Mouse (Mus musculus) olfactory bulb, adult 2 months (tissue): ENCODE results near the gene Narfl. TPM values are rescaled to one million over a fixed set of nuclear protein-coding genes. Genes with fewer than 3 reads are reported as not detected.
"Not testable (repeated sequence)": the region's sequence is repeated elsewhere in the genome, so short reads cannot be mapped to it uniquely, and the experiment has no call there.

ENCODE experiments used
- H3K27ac ChIP-seq: fragments of 200-500 bp; 2 replicates; pipeline ENCODE4 v1.5.1; 2012; ENCODE audit warnings: low read depth, low read length; ENCODE audit not compliant: insufficient read depth
- H3K4me1 ChIP-seq: fragments of 200-500 bp; 2 replicates; pipeline ENCODE4 v1.6.1; 2012; ENCODE audit warnings: low read length; ENCODE audit not compliant: control insufficient read depth, insufficient read depth
- H3K4me3 ChIP-seq: fragments of 200-500 bp; 2 replicates; pipeline ENCODE4 v1.5.1; 2012; ENCODE audit warnings: mild to moderate bottlenecking, low read depth, low read length, moderate library complexity; ENCODE audit not compliant: insufficient read depth
- CTCF ChIP-seq: fragments of 200-500 bp; IDR thresholded peaks from 2 replicates; pipeline ENCODE4 v1.5.1; 2012; ENCODE audit warnings: low read depth, mild to moderate bottlenecking, low read length, moderate library complexity; ENCODE audit not compliant: insufficient read depth
- POLR2A ChIP-seq: fragments of 200-500 bp; IDR thresholded peaks from 2 replicates; pipeline ENCODE4 v1.6.1; 2012; ENCODE audit warnings: mild to moderate bottlenecking, low read depth, low read length, moderate library complexity; ENCODE audit not compliant: insufficient read depth
- WGBS: fragments of 180-500 bp; shearing (Covaris S2); methylation state at CpG from one replicate; pipeline ENCODE4 v1.1.7; 2018; 5-methylcytosine and 5-hydroxymethylcytosine counted together
- polyA plus RNA-seq: library from polyadenylated mRNA; stranded (reverse); fragments of >200 nt; gene quantifications from 2 replicates; pipeline ENCODE4 v1.2.4, GENCODE M21; 2012; ENCODE audit warnings: low replicate concordance; ENCODE audit not compliant: missing spikeins, insufficient read depth, insufficient read length

Gene Narfl
- polyA plus RNA-seq, 1 experiment, result not detected

DNA sequence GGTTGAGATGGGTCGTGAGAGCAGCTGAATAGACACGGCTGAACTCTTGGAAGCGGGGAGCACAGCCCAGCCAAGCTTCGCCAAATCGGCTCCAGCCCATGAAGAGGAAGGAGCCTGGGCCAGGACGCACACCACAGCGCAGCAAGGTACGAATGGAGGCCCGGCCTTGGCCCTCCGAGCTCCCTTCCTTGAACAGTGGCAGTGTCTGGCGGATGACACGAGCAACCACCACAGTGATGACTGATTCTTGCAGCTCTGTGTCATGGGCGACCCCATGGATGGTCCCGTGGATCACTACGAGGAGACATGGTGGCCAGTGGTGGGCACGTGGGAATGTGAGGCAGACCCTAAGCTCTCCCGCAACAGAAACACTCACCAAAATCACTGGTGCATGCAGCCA, 21.4 kb downstream of the Narfl start:
- Histone ChIP-seq H3K4me3 (peak overlapping the region; percentile 17), H3K27ac (peak overlapping the region; percentile 70), H3K4me1 (peaks cover 41% of the 10 kb centered on the region)
- no peak for TF ChIP-seq CTCF
- no peak for TF ChIP-seq POLR2A
- WGBS, result 52% methylated on average over 17 of the region's 17 CpGs

DNA sequence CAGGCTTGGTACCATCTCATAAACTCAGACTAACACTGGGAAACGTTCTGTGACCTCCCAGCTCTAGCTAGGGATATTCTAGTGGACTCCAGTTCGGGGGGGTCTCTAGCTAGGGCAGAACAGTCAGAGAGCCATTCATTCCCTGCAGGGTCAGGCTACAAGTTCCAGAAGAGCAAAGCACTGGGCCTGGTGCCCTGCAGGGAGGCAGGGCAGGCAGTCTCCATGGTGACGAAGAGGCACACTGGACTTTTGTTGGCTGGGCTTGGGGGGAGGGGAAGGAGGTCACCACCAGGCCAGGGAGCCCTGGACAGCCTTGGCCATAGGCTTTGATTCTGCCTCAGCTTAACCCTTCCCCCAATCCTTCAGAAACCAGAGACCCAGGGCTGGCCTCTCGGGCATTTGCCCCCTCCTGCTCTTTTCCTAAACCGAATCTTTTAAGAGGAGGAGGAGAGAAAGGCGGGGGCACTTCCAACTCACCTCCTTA, 22.1 kb downstream of the Narfl start, which contains the start of gene AC134908.4:
AC134908.4 (minus strand) TSS at position 51 of the 484 bp plus-strand sequence.
- Histone ChIP-seq H3K27ac (peak within 1 kb of the TSS; percentile 73), H3K4me1 (peaks cover 39% of the 10 kb centered on the region), H3K4me3 (peak within 1 kb of the TSS; percentile 54)
- 40% methylated on average over 6 of the region's 6 CpGs for WGBS
- TF ChIP-seq CTCF, result no peak
- TF ChIP-seq POLR2A, result no peak

DNA sequence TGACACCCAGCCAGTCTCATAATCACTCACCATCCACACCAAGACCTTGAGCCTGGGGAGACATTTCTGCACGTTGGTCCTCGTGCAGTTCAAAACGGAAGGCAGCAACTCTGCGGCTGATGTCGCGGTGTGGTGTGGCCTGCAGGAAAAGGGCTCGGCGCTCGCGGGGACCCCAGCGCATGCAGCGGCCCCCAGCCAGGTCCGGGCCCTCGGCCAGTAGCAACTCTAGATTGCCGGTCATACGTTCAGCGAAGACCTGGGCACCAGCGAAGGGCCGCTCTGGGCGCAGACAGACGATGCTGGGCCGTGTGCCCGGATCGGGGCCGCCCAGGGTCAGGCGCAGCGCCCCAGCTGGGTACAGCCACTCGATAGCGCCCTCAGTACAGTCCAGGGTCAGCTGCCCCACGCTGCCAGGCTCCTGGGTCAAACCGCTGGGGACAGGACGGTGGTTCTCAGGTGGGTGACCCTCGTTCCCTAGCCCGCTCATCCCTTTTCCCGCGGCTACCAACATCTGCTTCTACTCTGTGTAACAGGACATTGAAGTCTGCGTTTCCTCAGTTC, 22.7 kb downstream of the Narfl start:
- Histone ChIP-seq H3K4me3 (peak overlapping the region; percentile 54), H3K4me1 (peaks cover 35% of the 10 kb centered on the region), H3K27ac (peak overlapping the region; percentile 73)
- TF ChIP-seq CTCF (no peak), POLR2A (no peak)
- WGBS, result 15% methylated on average over 37 of the region's 37 CpGs

DNA sequence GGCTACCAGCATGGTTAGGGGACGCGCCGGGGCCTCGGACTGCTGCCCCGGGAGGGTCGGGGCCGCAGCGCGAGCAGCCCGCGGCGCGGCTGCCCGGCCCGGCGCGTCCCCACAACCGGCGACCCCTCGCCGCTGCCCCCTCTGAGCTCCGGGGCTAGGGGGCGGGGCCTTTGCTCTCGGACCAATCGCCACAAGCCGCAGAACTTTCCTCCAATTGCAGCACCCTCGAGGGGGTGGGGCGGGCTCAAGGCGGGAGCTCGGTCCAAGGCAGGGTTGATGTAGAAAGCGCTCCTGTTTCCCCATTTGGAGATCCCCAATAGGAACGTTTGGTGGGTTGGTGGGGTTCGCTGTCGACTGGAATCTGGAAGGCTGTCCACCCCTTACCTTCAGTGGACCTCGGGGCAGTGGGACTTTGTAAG, 23.4 kb downstream of the Narfl start, which contains the start of gene Metrn:
Metrn (minus strand) TSS at position 186 of the 419 bp plus-strand sequence.
- H3K27ac ChIP-seq, result peak within 1 kb of the TSS; percentile 73
- H3K4me1 ChIP-seq, result peaks cover 31% of the 10 kb centered on the region
- TF ChIP-seq POLR2A (no peak), CTCF (no peak)
- under 1% methylated on average over 35 of the region's 35 CpGs for WGBS
- peak within 1 kb of the TSS; percentile 54 for H3K4me3 ChIP-seq

DNA sequence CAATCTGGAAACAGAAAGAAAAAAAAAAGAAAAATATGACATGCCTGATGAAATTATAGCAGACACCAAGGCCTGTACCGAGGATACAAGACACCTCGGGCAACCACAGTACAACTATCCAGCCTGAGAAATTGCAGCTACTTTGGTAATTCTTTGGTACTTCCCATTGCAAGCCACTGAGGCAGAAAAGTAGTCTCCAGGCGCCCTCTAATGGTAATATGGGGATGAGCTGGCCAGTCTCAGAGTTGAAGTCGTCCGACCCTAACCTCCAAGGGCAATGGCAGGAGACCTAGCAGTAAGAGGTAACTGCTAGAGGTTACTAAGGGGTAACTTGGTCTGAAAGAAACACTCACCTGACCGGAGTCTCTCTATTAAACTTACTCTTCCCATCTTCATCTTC, 27.5 kb downstream of the Narfl start:
- H3K4me1 ChIP-seq, result peaks cover 22% of the 10 kb centered on the region
- 6% methylated on average over 6 of the region's 6 CpGs for WGBS
- TF ChIP-seq POLR2A (no peak), CTCF (no peak)
- H3K27ac ChIP-seq, result no peak overlapping the region
- no peak overlapping the region for H3K4me3 ChIP-seq

DNA sequence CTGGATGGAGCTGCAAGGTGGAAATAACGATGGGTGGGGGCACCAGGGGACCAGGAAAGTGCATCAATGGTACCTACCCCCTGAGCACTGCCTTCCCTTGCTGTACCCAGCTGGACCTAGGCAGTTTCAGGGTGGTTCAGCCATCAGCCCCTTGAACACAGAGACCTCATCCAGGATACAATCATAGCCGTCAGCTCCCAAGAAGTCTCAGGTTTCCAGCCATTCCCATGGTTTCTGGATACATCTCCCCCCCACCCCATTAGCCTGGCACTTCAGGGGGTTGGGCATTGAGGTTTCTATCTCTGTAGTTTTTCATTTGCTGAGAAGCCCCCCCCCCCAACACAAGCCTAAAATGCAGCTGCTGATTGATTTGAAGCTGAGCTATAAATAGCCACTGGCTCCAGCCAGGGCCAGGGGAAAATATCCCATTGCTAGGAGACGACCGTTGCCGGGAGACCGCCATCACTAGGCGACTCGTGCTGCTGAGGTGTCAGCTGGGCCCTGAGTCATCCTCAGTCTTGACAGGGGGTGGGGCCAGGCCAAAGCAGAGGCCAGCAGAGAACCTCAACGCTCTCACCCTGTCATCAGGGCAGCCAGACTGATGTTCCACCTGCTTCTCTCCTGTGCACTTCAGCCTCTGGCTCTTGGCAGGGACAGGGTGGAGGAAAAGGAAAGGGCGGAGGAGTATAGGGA, 29.4 kb downstream of the Narfl start:
- TF ChIP-seq POLR2A (no peak), CTCF (no peak)
- Histone ChIP-seq H3K4me3 (peak overlapping the region; percentile 34), H3K4me1 (peaks cover 17% of the 10 kb centered on the region), H3K27ac (peak overlapping the region; percentile 99)
- WGBS, result 6% methylated on average over 10 of the region's 10 CpGs

DNA sequence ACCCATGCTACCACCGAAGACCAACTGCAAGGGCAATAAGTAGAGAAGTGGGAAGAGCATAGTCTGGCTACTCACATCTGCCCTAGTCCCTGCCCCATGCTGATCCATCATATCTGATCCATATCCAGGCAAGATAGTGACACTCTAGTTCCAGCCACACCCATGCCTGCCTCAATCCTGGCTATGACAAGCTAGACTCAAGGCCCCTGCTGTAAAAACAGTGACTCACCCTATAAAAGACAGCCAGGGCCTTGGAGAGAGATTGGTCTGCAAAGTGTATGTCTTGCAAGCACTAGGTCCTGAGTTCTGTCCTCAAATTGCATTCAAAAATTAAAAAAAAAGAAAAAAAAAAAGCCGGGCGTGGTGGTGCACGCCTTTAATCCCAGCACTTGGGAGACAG, 32.9 kb downstream of the Narfl start:
- H3K27ac ChIP-seq, result no peak overlapping the region
- 90% methylated on average over 4 of the region's 4 CpGs for WGBS
- no peak overlapping the region for H3K4me3 ChIP-seq
- no peak for TF ChIP-seq POLR2A
- TF ChIP-seq CTCF, result no peak
- peaks cover 34% of the 10 kb centered on the region for H3K4me1 ChIP-seq

DNA sequence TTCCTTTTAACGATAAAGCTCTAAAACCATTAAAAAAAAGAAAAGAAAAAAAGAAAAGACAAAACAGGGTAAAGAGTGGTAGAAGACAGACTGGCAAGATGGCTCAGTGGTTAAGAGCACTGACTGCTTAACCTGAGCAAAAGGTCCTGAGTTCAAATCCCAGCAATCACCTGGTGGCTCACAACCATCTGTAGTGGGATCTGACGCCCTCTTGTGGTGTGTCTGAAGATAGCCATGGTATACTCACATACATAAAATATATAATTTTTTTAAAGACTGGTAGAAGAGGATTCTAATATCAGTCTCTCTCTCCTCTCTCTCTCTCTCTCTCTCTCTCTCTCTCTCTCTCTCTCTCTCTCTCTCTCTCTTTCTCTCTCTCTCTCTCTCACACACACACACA, 33.9 kb downstream of the Narfl start:
- WGBS, result 42% methylated on average over 2 of the region's 2 CpGs
- not testable (repeated sequence) for H3K27ac ChIP-seq, H3K4me3 ChIP-seq
- peaks cover 39% of the 10 kb centered on the region for H3K4me1 ChIP-seq

DNA sequence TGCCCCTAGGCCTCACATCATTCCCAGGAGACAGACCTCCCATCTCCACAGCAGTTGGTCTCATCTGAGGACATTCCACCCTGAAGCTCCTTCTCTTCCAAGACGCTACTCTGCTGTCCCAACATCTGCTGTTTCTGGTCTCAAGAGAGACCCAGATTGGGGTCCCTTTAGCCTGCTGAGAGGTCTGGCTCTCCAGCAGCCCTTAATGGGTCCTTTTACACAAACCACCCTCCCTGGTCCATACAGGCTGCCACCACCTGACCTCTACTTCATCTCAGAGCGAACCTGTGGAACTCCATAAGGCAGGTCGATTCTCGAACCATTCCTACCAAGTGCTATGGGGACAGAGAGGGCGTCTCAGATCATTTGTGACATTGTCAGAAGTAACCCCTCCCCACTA, 34.5 kb downstream of the Narfl start:
- H3K4me1 ChIP-seq, result peaks cover 37% of the 10 kb centered on the region
- no peak for TF ChIP-seq CTCF
- no peak for TF ChIP-seq POLR2A
- peak overlapping the region; percentile 86 for H3K27ac ChIP-seq
- 37% methylated on average over 5 of the region's 5 CpGs for WGBS
- no peak overlapping the region for H3K4me3 ChIP-seq
